In genomic region chr2:169158005-169158673, GRCm38 (mm10) we compare ENCODE assay signal across 10 mouse cellular contexts.
DNase-seq lines count a peak whose midpoint lies in the region; ATAC-seq lines count a peak whose summit lies in the region.
"Had no signal": no experiment of that assay in that cellular context is flagged by ENCODE, and none has a peak within 500 bp of the region (broad histone marks: within the 10 kb centered on the region; RNA-seq: fewer than 3 reads in every experiment).

No protein-coding gene starts in this region.

- H3K4me3 ChIP-seq in neural tube, embryonic 15.5 days (replicated peaks): peak overlapping the region; percentile 19
- H3K4me3 ChIP-seq: embryonic facial prominence, embryonic 12.5 days had no signal

- WGBS in neural tube, embryonic 15.5 days: 19% methylated on average over 17 of the region's 17 CpGs

- intact Hi-C loops in left cerebral cortex, postnatal 4 days (cut with DNase I): no loop called here
- intact Hi-C loops in left cerebral cortex, postnatal 36 days (cut with DNase I): no loop called here
- intact Hi-C loops in left cerebral cortex, postnatal 10 days (cut with DNase I): no loop called here

- peak overlapping the region; percentile 18; the same call in 1 of the 2 replicates for H3K9ac ChIP-seq in neural tube, embryonic 15.5 days (replicated peaks)
- H3K9ac ChIP-seq: embryonic facial prominence, embryonic 12.5 days had no signal

- peak; percentile 7 to 13 for DNase-seq in adrenal gland, postnatal 36 days
- no peak for DNase-seq in adrenal gland, adult 8-10 months
- peak; percentile 15 for DNase-seq in left cerebral cortex, postnatal 4 days
- DNase-seq in left cerebral cortex, postnatal 36 days (ENCODE audit: low spot score in 2 of 2): no peak
- peak; percentile 5 to 13 for DNase-seq in kidney, postnatal 36 days
- DNase-seq in right cerebral cortex, postnatal 25 days: no peak
- DNase-seq in left cerebral cortex, postnatal 10 days (ENCODE audit: extremely low spot score in 1 of 2, low spot score in 2 of 2): no peak
- DNase-seq: thymus, postnatal 4 days had no signal

- H3K9me3 ChIP-seq in neural tube, embryonic 15.5 days (replicated peaks): no peaks in the 10 kb centered on the region
- H3K9me3 ChIP-seq: embryonic facial prominence, embryonic 12.5 days had no signal

- no peaks in the 10 kb centered on the region for H3K36me3 ChIP-seq in neural tube, embryonic 15.5 days
- H3K36me3 ChIP-seq: embryonic facial prominence, embryonic 12.5 days had no signal

- peak overlapping the region; percentile 49 for H3K4me2 ChIP-seq in neural tube, embryonic 15.5 days

- no peaks in the 10 kb centered on the region for H3K27me3 ChIP-seq in neural tube, embryonic 15.5 days (replicated peaks)

- no peak for ATAC-seq in neural tube, embryonic 15.5 days (ENCODE audit: low FRiP score)

- H3K27ac ChIP-seq in neural tube, embryonic 15.5 days (replicated peaks): peak overlapping the region; percentile 77
- H3K27ac ChIP-seq: embryonic facial prominence, embryonic 12.5 days had no signal

- peaks cover 47% of the 10 kb centered on the region for H3K4me1 ChIP-seq in neural tube, embryonic 15.5 days

Comparison
In these comparisons a context has a peak if more than half of its experiments do, and no peak if none do; other contexts are left out.
1. DNase-seq: peak in adrenal gland, postnatal 36 days (2 of 2), left cerebral cortex, postnatal 4 days (single experiment) and kidney, postnatal 36 days (2 of 2); none in adrenal gland, adult 8-10 months (single experiment), left cerebral cortex, postnatal 36 days (0 of 2), right cerebral cortex, postnatal 25 days (single experiment) and left cerebral cortex, postnatal 10 days (0 of 2).